Mouse (Mus musculus) embryonic facial prominence, embryonic 15.5 days (tissue): Measurements from ENCODE around the gene Hipk4. TPM values are rescaled to one million over a fixed set of nuclear protein-coding genes. Genes with fewer than 3 reads are reported as not detected.

Experiments used
- ATAC-seq: fragments of 200-750 bp; cut with Nextera tagmentation; 2 replicates; pipeline ENCODE4 v1.8.0; 2017; ENCODE audit warnings: low read depth, moderate TSS enrichment; ENCODE audit not compliant: insufficient number of reproducible peaks, low FRiP score, low TSS enrichment
- H3K27ac ChIP-seq: fragments of 300-500 bp; sonication (generic); replicated peaks from 2 replicates; pipeline ENCODE4 v1.5.1; 2015; ENCODE audit warnings: mild to moderate bottlenecking, inconsistent platforms
- H3K27me3 ChIP-seq: fragments of 300-500 bp; sonication (generic); 2 replicates; pipeline ENCODE4 v1.6.1; 2015; ENCODE audit warnings: inconsistent platforms
- H3K36me3 ChIP-seq: fragments of 300-500 bp; sonication (generic); 2 replicates; pipeline ENCODE4 v1.6.1; 2015; ENCODE audit warnings: mild to moderate bottlenecking, inconsistent platforms
- H3K4me1 ChIP-seq: fragments of 300-500 bp; sonication (generic); 2 replicates; pipeline ENCODE4 v1.6.1; 2015; ENCODE audit warnings: inconsistent platforms
- H3K4me2 ChIP-seq: fragments of 300-500 bp; sonication (generic); replicated peaks from 2 replicates; pipeline ENCODE4 v1.6.1; 2015; ENCODE audit warnings: mild to moderate bottlenecking, inconsistent platforms
- H3K4me3 ChIP-seq: fragments of 300-500 bp; sonication (generic); replicated peaks from 2 replicates; pipeline ENCODE4 v1.5.1; 2015; ENCODE audit warnings: mild to moderate bottlenecking, inconsistent platforms
- H3K9ac ChIP-seq: fragments of 300-500 bp; sonication (generic); 2 replicates; pipeline ENCODE4 v1.6.1; 2015; ENCODE audit warnings: inconsistent platforms
- H3K9me3 ChIP-seq: fragments of 300-500 bp; sonication (generic); replicated peaks from 2 replicates; pipeline ENCODE4 v1.6.1; 2016; ENCODE audit warnings: inconsistent platforms
- WGBS: fragments of 180-500 bp; shearing (Covaris S2); methylation state at CpG from one replicate; pipeline ENCODE4 v1.1.7; 2015; 5-methylcytosine and 5-hydroxymethylcytosine counted together
- polyA plus RNA-seq: library from polyadenylated mRNA; unstranded; fragments of >200 nt; fragmentation: Nextera tagmentation; extraction: Ambion mirVana; gene quantifications from 2 replicates; pipeline ENCODE4 v1.2.1, GENCODE M21; 2015

Hipk4 gene
- polyA plus RNA-seq, 1 experiment from 2014 or later: 0.77 TPM

DNA sequence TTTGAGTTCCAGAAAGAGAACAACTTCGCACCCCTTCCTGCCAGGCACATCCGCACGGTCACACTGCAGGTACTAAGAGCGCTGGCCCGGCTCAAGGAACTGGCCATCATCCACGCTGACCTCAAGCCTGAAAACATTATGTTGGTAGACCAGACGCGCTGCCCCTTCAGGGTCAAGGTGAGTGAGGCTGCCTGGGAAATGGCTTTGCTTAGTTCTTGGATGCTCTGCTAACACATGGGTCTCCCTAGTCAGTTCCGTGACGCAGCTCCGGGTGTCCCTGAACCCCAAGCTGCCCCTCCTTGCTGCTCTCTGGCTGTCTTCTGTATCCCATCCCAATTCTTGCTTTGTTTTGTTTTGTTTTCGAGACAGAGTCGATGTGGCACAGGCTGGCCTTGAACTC, 738 bp downstream of the Hipk4 start:
- no peaks in the 10 kb centered on the region for H3K27me3 ChIP-seq
- H3K4me3 ChIP-seq: no peak overlapping the region
- no peak overlapping the region for H3K4me2 ChIP-seq
- H3K4me1 ChIP-seq: peaks cover 5% of the 10 kb centered on the region
- no peaks in the 10 kb centered on the region for H3K9me3 ChIP-seq
- H3K27ac ChIP-seq: no peak overlapping the region
- no peaks in the 10 kb centered on the region for H3K36me3 ChIP-seq
- ATAC-seq: no peak
- no peak overlapping the region for H3K9ac ChIP-seq
- WGBS: 95% methylated on average over 13 of the region's 13 CpGs

DNA sequence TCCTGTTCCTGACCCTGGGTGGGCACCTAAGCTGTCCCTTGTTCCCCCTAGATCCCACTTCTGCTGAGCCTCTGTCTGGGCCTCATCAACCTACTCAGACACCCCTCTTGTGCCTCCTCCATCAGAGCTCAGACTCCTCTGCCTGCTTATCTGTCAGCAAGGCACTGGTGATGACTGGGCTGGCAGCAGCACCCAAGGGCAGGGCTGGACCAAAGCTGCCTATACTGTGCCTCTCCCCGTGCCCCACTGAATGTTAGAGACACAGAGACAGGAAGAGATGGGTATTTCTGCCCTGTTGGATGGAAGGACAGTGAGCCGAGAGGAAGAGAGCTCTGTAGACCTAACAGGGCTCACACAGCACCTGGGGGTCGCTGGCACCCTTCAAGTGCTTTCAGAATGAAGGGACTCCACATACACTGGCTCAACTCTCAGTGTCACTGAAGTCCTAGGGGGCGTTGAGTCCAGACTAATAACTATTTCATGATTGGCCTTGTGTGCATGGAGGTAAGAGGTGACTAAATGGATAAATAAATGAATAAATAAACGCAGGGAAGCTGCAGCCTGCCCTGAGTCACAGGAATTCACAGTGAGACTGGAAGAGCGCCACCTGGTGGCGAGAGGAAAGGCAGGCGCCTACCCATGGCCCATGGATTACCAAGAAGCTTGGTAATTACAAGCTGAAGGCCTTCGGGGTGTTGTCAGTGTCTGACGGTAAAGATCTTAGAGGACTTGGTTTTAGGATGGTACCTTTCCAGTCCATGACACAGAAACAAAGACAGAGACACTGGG, 3.2 kb downstream of the Hipk4 start:
- Histone ChIP-seq H3K4me3 (no peak overlapping the region), H3K4me2 (no peak overlapping the region), H3K36me3 (peaks cover 8% of the 10 kb centered on the region; the same call in 1 of the 2 replicates), H3K4me1 (peaks cover 5% of the 10 kb centered on the region), H3K27me3 (no peaks in the 10 kb centered on the region), H3K9ac (no peak overlapping the region), H3K9me3 (no peaks in the 10 kb centered on the region), H3K27ac (no peak overlapping the region)
- no peak for ATAC-seq
- 20% methylated on average over 10 of the region's 10 CpGs for WGBS

DNA sequence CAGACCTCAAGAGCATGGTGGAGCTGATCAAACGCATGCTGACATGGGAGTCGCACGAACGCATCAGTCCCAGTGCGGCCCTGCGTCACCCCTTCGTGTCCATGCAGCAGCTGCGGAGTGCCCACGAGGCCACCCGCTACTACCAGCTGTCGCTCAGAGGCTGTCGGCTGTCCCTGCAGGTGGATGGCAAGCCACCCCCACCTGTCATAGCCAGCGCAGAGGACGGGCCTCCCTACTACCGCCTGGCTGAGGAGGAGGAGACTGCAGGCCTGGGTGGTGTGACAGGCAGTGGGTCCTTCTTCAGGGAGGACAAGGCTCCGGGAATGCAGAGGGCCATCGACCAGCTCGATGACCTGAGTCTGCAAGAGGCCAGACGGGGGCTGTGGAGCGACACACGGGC, 6.0 kb downstream of the Hipk4 start:
- WGBS: 75% methylated on average over 21 of the region's 21 CpGs
- no peak overlapping the region for H3K9ac ChIP-seq
- no peak for ATAC-seq

DNA sequence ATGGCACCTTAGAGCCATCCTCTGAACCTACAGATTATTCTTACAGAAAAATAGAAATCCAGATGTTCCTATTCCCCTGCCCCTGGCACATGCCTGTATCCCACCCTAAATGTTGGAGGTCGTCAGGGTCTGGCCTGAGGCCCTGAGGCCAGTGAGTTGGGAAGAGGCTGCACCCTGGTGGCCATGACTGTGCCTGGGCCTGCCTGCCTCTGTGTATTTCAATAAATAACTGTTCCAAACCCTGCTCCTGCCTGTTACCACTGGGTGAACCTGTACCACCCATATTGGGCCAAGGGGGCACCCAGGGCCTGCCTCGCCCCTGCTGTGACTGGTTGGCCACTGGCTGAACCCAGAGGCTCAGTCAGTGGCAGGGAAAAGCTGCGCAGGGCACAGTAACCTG, 7.9 kb downstream of the Hipk4 start:
- H3K4me3 ChIP-seq: no peak overlapping the region
- 76% methylated on average over 3 of the region's 3 CpGs for WGBS
- no peak for ATAC-seq
- no peaks in the 10 kb centered on the region for H3K9me3 ChIP-seq
- no peak overlapping the region for H3K27ac ChIP-seq
- no peaks in the 10 kb centered on the region for H3K27me3 ChIP-seq
- peaks cover 4% of the 10 kb centered on the region for H3K4me1 ChIP-seq
- H3K36me3 ChIP-seq: peaks cover 45% of the 10 kb centered on the region
- H3K4me2 ChIP-seq: no peak overlapping the region
- H3K9ac ChIP-seq: no peak overlapping the region

More for the DNA sequence above, 6.0 kb downstream of the Hipk4 start:
- Histone ChIP-seq H3K4me1 (peaks cover 5% of the 10 kb centered on the region), H3K36me3 (peaks cover 30% of the 10 kb centered on the region), H3K4me2 (no peak overlapping the region), H3K9me3 (no peaks in the 10 kb centered on the region), H3K4me3 (no peak overlapping the region), H3K27ac (no peak overlapping the region), H3K27me3 (no peaks in the 10 kb centered on the region)

DNA sequence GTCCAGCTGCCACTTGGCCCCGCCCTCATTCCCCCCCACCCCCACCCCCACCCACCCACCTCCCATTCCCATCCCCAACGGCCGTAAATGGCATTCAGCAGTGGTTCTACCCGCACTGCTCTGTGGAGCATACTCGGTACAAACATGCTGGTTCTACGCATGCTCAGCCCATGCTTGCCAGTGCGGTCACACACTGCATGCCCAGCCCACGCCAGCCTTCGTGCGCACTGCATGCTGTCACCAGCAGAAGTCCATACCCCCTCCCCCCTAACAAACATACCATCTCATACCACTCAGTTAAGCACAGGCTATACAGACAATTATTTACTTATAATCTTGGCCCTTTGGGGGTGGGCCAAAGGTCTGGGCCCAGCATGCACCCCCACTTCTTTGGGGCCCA, 8.6 kb downstream of the Hipk4 start:
- Histone ChIP-seq H3K9me3 (no peaks in the 10 kb centered on the region), H3K9ac (no peak overlapping the region), H3K4me1 (no peaks in the 10 kb centered on the region), H3K4me3 (no peak overlapping the region), H3K27ac (no peak overlapping the region), H3K4me2 (no peak overlapping the region), H3K27me3 (no peaks in the 10 kb centered on the region), H3K36me3 (peaks cover 52% of the 10 kb centered on the region)
- 89% methylated on average over 10 of the region's 10 CpGs for WGBS
- ATAC-seq: no peak

DNA sequence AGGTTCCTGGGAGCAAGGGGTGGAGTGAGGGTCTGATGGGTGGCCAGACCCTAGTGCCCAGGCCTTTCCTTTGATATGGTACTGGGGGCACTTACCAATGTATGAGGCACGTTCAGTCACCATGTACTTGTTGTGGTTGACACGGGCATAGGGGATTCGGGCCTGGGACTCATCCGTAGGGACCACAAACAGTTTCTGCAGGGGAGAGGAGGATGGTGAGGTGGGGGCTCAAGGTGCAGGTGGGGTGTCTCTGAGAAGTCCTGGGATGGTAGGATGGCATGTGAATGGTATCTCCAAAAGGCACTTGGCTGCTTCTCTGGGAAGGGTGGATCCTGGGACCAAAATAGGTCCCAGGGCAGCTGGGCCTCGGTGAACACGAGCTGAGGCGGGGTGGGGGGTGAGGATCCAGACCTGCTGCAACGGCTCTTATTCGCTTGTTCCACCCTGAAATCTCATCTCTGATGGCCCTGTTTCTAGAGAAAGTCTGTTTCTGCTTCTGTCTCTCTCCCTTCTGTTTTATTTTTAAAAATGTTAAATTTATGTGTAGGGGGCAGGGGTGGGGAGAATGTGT, 9.5 kb downstream of the Hipk4 start:
- H3K9me3 ChIP-seq: no peaks in the 10 kb centered on the region
- no peaks in the 10 kb centered on the region for H3K4me1 ChIP-seq

DNA sequence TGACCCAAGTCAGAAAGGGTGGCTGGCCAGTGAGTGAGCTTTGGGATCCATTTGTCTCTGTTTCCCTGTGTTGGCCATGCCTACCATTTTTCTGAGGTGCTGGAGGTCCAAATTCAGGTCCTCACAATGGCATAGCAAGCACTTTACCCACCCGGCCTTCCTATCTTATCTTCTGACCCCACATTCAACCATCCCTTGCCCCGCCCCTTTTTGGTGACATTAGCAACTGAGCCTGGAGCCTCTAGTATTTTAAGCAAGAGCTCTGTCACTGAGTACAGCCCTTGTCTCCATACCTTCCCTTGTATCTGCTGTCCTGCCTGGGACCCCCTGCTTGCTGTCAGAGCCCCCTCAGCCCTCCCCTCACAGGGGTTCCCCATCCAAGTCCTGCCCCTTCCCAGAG, 12.3 kb downstream of the Hipk4 start:
- H3K36me3 ChIP-seq: peaks cover 81% of the 10 kb centered on the region
- no peak overlapping the region for H3K4me3 ChIP-seq
- H3K4me2 ChIP-seq: no peak overlapping the region
- ATAC-seq: no peak
- H3K9ac ChIP-seq: no peak overlapping the region
- H3K4me1 ChIP-seq: no peaks in the 10 kb centered on the region
- no peaks in the 10 kb centered on the region for H3K27me3 ChIP-seq
- H3K27ac ChIP-seq: no peak overlapping the region
- 91% methylated on average over 2 of the region's 2 CpGs for WGBS
- no peaks in the 10 kb centered on the region for H3K9me3 ChIP-seq

More for the DNA sequence above, 9.5 kb downstream of the Hipk4 start:
- no peak for ATAC-seq
- Histone ChIP-seq H3K27ac (no peak overlapping the region), H3K4me3 (no peak overlapping the region), H3K4me2 (no peak overlapping the region), H3K36me3 (peaks cover 60% of the 10 kb centered on the region), H3K9ac (no peak overlapping the region), H3K27me3 (no peaks in the 10 kb centered on the region)
- 89% methylated on average over 9 of the region's 9 CpGs for WGBS

DNA sequence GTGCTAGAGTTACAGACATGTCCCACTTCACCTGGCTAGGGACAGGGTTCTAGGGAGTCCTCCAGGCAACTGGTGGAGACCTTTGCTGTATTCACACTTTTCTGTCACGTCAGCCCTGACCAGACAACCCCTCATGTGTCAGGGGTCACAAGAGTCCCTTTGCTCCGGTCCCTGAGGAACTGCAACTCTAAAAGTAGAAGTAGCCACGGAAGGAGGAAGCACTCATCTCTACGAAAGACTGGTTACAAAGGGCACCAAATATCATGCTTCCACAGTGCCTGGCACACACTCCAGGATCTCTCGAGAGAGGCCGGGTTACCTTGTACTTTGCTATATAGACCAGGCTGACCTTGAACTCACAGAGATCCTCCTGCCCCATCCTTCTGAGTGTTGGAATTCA, 13.6 kb downstream of the Hipk4 start:
- H3K4me2 ChIP-seq: no peak overlapping the region
- peaks cover 9% of the 10 kb centered on the region for H3K4me1 ChIP-seq
- H3K9me3 ChIP-seq: no peaks in the 10 kb centered on the region
- H3K36me3 ChIP-seq: peaks cover 76% of the 10 kb centered on the region
- WGBS: 84% methylated on average over 6 of the region's 6 CpGs
- ATAC-seq: no peak
- H3K27me3 ChIP-seq: no peaks in the 10 kb centered on the region
- H3K9ac ChIP-seq: no peak overlapping the region
- H3K27ac ChIP-seq: no peak overlapping the region
- H3K4me3 ChIP-seq: no peak overlapping the region

DNA sequence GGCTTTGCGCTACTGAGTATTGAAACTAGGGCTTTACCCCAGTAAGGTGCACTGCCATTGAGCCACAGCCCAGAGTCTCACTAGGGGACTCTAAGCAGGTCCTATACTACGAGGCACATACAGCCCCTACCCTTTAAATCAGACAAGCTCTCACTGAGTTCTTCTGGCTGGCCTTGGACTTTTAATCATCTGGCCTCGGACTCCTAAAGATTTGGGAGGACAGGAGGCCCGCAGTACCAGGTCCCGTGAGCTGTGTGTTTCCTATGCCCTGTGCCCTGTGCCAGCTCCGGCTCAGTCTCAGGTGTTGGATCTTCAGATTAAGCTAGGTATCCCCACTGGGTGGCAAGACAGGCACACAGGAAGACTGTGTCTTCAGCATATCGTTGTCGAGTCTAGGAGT, 14.9 kb downstream of the Hipk4 start:
- H3K36me3 ChIP-seq: peaks cover 63% of the 10 kb centered on the region

DNA sequence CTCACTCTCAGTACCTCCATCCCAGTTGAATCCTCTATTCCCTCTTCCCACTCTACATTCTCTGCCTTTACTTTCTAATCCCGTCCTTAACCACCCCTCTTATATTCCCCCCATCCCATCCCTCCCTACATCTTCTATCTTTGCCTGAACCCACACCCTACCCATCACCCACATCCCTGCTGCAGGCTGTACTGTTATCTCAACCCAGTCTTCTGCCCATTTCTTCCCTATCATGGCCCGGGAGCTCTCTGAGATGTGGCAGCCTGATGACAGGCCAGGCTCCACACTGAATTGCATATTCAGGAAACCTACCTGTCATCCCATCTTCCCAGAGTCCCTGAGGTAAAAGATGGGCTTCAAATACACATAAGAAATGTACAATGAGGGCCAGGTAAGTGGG, 15.7 kb downstream of the Hipk4 start:
- no peaks in the 10 kb centered on the region for H3K9me3 ChIP-seq
- H3K27ac ChIP-seq: no peak overlapping the region
- no peak overlapping the region for H3K4me2 ChIP-seq
- peaks cover 57% of the 10 kb centered on the region for H3K36me3 ChIP-seq
- no peak overlapping the region for H3K9ac ChIP-seq
- H3K4me1 ChIP-seq: peaks cover 17% of the 10 kb centered on the region
- no peak for ATAC-seq
- H3K4me3 ChIP-seq: no peak overlapping the region
- no peaks in the 10 kb centered on the region for H3K27me3 ChIP-seq
- 87% methylated on average over 2 of the region's 2 CpGs for WGBS

More for the DNA sequence above, 14.9 kb downstream of the Hipk4 start:
- no peak for ATAC-seq
- H3K27ac ChIP-seq: no peak overlapping the region
- no peak overlapping the region for H3K9ac ChIP-seq
- H3K9me3 ChIP-seq: no peaks in the 10 kb centered on the region
- no peak overlapping the region for H3K4me2 ChIP-seq
- no peaks in the 10 kb centered on the region for H3K27me3 ChIP-seq
- peaks cover 17% of the 10 kb centered on the region for H3K4me1 ChIP-seq
- H3K4me3 ChIP-seq: no peak overlapping the region
- WGBS: 91% methylated on average over 8 of the region's 8 CpGs

DNA sequence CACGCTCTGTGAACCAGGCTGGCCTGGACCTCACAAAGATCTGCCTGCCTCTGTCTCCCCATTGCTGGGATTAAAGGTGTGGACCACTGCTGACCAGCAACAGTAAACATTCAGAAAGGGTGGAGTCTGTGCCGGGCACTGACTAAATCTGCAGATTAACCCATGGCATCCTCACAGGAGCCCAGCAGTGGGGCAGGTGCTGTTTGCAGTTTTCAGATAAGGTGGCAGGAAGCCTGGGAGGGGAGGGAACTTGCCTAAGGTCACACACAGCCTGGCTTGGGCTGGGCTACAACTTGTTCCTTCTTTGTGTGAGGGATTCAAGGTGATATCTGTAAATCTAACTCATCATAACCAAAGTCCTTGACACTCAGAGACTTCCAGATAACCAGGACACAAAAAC, 17.5 kb downstream of the Hipk4 start:
- peaks cover 17% of the 10 kb centered on the region for H3K4me1 ChIP-seq
- no peak overlapping the region for H3K4me3 ChIP-seq
- ATAC-seq: no peak
- H3K4me2 ChIP-seq: no peak overlapping the region
- no peak overlapping the region for H3K27ac ChIP-seq
- no peaks in the 10 kb centered on the region for H3K27me3 ChIP-seq
- H3K9ac ChIP-seq: no peak overlapping the region
- WGBS: 71% methylated on average over 2 of the region's 2 CpGs
- no peaks in the 10 kb centered on the region for H3K9me3 ChIP-seq
- H3K36me3 ChIP-seq: peaks cover 46% of the 10 kb centered on the region

DNA sequence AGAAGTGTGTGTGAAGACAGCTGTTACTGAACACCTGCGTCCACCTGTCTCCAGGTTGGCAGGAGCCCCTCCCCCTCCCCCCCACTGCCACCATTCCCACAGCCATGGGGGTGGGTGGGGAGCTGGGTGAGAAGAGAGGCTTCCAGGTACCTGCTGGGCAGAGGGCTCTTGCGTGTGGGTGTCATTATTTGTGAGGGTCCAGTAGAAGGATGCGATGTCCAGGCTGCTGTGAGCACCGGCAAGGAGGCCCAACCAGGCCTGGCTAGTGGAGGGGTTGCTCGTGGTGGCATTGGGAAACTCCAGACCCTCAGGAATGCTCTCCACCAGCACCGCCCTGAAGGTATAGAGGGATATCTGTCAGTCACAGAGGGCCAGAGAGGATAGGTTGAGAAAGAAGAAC, 17.9 kb downstream of the Hipk4 start:
- Histone ChIP-seq H3K36me3 (peaks cover 42% of the 10 kb centered on the region), H3K27me3 (no peaks in the 10 kb centered on the region), H3K4me3 (no peak overlapping the region), H3K4me1 (peaks cover 17% of the 10 kb centered on the region), H3K9me3 (no peaks in the 10 kb centered on the region), H3K9ac (no peak overlapping the region), H3K4me2 (no peak overlapping the region), H3K27ac (no peak overlapping the region)
- ATAC-seq: no peak
- WGBS: 79% methylated on average over 6 of the region's 6 CpGs
